Mouse (Mus musculus): ENCODE results near the gene Itga9.

Gene Itga9

DNA sequence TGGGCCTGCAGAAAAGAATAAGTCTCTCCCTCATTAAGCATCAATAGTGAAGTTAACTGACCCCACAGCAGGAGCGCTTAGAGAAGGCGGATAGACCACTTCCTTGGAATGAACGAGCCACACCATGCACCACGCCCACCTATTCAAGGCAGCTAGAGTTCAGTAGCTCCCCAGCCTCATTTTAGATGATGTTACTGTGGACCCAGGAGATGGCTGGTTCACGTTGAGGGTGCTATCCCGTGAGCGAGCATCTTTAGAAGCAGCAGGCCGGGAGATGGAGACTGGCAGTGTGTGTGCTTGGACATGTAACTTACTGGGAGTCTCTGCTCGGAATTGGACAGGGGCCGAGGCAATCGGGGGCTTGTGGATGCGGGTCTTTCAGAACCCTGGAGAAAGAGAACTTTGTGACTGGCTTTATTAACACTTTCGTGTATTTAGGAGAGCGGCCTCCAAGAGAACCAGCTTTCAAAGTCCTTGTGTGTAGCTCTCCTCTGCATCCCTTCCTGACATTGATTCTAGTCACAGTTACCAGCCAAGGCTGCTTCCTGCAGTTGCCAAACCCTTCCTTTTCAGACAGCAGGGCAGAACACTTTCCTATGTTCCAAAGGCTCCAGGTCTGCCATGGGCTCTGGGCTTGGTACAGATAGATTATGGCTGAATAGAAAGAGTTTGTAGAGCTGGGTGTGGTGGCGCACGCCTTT is 1.4 kb downstream of the Itga9 start:
- no peak for DNase-seq (ENCODE audit: low spot score)

DNA sequence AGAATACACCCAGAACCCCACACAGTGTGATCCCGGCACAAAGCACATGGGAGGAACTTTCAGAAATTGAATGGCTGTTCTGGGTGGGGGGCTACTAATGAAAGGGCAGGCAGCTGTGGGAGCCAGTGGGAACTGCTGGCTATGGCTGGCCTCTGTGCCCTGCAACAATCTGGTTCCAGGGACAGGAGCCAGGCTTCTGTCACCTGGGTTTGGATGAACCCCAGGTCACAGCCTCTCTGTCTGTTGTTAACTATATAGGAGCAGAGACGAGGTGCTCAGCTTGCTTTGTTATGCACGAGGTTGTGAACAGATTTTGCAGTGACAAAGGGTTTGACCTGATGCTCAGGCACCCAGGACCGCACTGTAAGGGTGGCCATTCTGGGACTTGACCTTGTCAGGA is 2.1 kb downstream of the Itga9 start:
- DNase-seq (ENCODE audit: low spot score) = no peak

DNA sequence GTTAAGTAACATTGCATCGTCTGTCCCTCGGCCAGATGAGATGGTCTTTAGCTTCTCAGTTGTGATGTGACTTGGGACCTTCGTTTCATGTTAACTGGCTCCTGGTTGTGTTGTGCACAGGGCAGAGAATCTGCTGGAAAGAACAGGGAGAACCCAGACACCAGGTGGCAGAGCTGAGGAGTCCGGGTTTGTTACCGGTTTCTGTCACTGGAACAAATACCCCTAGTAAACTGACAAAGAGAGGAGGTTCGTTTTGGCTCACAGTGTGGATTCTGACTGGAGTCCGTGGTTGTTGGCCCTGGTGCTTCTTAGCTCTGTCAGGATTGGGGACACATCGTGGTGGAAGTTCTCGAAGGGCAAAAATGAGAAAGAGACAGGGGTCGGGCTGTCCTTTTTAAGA is 3.6 kb downstream of the Itga9 start:
- DNase-seq (ENCODE audit: low spot score) = no peak

DNA sequence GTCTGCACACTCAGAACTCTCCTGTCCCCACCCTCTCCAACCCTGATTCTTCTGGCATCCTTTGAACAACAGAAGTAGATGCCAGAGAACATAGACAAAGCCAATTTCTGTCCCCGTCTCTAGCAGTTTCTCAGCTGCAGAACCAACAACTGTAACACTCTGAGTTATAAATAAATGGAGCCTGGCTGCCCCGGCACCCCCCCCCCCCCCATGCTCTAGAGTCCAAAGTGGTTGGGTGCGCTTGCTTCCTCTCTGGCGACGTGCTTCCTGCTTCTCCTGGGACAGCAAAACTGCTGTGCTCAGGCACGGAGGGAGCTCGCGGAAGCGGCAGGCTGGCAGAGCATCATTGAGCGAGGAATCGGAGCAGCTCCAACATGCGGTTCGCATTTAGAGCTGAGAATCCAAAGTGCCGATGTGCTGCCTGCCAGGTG is 4.6 kb downstream of the Itga9 start:
- no peak for DNase-seq (ENCODE audit: low spot score)

DNA sequence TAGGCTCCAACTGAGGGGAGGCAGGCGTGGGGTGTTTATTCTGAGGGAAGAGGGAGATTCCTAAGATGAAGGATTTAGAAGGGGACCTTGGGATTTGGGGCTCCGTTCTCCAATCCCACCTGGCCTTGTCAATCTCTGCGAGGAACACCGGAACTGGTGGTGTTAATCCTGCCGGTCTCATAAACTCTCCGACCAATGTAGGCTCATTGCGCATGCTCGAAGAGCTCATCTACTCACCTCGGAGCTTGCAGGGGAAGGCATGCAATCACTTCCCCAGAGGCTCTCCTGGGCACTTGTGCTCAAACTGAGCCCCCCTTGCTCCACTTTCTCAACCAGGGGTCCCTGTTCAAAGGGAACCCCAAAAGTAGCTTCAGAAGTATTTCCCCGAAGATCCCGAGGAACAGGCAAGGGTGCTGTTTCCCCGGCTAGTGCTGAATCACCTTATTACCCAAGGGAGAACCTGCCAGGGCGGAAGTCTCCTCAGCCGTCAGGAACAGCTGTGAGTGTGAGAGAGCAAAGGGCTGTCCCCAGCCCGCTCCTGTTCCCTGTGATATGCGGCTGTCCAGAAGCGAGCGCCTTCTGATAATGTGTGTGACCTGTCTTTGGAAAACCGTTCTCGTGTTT is 5.6 kb downstream of the Itga9 start:
- DNase-seq (ENCODE audit: low spot score) = no peak

DNA sequence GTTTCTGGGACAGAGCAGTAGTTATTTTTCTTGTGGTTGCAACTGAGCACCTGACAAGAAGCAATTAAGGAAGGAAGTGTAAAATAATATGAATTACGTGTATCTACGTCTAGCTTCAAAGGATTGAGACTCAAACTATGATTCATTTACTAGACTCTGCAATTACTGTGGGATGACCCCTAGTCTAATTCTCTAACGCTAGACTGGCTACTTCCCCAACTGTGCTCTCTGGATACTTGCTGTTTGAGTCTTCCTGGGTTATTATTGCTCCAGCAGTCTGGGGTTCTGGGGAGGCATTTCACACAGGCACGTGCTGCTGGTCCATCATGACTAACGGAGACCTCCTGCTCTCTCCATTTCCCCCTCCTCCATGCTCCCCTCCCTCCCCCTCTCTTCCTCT is 10.7 kb downstream of the Itga9 start:
- DNase-seq (ENCODE audit: low spot score) = no peak

DNA sequence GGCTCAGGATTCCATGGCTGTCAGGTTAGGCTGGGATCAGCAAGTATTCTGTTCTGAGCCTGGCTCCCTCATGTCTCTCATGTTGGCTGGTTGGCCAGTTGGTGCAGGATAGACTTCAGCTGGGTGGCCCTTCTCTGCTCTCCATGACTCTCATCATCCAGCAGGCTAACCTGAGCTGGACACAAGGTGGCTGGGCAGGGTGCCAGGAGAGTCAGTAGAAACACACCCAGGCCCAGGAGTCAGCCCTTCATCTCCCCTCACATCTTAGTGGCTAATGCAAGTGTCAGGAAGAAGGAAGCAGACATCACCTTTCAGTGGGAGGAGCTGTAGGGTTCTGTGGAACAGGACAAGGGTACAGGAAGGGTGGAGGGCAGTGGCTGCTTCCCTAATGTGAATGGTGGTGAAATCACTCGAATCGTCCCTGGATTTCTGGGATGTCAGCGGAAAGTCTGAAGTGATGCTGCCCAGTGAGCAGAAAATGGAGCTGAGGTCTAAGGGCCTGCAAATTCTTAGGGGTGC is 12.3 kb downstream of the Itga9 start:
- DNase-seq (ENCODE audit: low spot score) = no peak

DNA sequence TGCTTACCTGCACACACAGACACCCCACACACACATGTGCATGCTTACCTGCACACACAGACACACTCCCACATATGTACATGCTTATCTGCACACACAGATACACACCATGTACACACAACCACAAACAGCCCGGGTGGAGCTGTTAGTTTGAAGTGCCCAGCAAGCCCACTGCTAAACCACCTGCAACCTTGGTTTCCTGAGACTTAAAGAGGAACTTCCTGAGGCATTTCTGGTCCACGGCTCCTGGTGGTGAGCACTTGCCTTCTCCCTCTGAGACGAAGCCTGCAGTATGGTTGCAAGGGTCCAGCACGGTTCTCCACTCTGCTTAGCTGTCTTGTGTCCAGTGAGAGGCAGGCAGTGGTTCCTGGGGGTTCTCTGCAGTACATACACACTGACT is 14.3 kb downstream of the Itga9 start:
- no peak for DNase-seq (ENCODE audit: low spot score)

DNA sequence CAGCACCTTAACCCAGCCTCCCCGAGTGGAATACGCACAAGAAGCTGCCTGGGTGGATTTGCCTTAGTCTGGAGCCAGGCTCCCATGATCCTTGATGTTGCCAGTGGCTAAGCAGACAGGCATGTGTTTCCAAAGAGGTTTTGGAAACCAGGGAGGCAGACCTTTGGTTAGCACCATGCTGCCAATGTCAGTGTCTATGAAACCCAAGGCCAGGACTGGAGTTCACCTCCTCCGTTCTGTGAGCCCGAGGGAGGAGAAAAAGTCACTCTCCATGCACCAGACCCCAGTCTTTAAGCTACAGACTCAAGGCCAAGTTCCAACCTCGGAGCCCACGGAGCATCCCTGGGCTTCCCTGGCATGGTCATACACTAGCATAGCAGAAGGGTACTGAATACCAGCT is 15.2 kb downstream of the Itga9 start:
- DNase-seq (ENCODE audit: low spot score) = no peak

DNA sequence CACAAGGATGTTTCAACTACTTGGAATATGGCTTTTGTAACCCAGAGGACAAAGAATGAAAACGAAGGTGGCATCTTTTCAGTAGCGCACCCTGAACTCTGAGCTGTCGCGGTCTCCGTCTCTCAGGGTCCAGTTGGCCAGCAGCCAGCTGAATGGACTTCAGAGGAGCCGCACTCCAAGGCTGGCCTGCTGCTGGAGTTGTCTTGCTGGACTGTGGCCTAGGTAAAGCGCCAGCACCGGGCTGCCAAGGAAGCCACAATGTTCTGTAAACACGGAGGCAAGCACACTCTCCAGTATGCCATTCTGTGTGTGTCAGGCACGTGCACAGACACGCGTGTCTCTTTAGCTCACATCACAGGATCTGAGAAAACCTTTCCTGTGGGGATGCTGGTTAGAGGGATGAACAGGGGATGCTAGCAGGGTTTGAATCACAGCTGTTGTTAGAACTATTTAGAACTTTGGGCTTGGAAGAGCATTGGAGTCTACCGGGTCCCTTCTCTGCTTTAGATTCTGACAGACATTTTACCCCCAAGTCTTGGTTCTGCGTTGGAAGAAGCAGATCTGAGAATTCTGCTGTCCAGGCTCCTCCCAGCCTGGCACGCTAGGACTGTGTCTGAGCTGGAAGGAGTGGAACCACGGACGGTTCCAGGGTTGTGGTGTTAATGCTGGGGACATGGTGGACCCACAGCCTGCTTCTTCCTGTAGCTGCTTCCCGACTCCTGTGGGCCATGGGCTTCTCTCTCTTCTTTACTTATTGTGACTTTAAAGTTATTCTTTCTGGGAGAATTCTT is 16.1 kb downstream of the Itga9 start:
- DNase-seq (ENCODE audit: low spot score) = no peak

DNA sequence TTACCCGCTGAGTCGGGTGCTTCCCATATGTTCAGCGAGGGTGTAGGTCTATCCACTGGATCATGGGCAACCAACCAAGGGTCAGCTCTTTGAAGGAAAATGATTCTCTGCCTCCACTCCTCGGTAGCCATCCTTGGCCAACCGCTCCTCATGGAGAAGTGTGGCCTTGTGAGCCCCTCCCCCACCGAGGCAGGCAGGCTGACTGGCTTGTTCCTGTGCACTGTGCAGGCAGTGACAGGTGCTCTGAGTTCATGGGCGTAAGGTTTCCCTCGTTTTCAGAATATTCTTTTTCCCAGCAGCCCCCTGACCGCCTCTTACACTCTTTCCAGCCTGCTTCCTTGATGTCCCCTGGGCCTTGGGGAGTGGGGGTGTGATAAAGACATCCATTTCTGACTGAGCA is 17.0 kb downstream of the Itga9 start:
- no peak for DNase-seq (ENCODE audit: low spot score)

DNA sequence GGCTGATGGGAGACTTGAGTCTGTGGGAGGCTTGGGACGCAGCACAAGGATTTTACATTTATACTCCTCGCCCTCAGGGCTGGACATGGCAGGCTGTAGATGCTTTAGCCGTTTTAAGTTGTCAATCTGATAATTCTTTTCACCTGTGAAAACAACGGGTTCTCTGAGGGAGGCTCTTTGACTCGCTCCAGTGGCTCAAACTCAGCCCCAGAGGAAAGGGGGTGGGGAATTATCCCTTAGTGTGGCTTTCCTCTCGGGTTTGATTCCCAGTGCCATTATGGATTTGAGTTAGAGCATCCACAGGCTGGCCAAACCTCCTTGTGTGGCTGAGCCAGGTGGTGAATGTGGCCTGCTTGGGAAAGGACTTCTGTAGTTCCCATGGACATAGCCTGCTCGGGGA is 17.7 kb downstream of the Itga9 start:
- DNase-seq (ENCODE audit: low spot score) = no peak

DNA sequence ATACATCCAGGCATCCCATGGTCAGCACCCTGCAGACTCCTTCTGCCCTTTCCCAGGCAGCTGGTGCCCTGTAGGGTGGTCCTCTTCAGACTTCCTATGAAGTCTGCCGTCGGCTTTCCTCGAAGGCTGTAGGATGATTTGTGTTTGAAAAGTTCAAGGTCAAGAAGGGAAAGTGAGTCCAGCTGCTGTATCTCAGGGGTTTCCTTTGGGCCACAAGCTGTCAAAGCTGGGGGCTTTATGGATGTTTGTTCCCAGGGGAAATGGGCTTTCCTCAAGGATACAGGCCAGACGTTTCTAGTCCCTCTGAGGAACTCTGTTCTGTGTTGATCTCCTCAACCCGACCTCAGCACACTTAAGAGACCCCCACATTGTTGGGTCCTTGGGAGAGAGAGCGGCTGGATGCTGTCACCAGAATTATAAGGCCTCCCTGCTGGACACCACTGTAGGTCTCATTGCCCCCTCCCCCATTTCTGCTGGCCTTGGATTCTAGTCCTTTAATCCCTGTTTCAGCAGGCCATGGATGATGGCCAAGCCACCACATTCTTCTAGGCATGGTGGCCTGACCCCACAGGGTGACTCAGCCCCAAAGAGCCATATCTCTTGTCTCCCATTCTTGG is 23.4 kb downstream of the Itga9 start:
- no peak for DNase-seq (ENCODE audit: low spot score)

DNA sequence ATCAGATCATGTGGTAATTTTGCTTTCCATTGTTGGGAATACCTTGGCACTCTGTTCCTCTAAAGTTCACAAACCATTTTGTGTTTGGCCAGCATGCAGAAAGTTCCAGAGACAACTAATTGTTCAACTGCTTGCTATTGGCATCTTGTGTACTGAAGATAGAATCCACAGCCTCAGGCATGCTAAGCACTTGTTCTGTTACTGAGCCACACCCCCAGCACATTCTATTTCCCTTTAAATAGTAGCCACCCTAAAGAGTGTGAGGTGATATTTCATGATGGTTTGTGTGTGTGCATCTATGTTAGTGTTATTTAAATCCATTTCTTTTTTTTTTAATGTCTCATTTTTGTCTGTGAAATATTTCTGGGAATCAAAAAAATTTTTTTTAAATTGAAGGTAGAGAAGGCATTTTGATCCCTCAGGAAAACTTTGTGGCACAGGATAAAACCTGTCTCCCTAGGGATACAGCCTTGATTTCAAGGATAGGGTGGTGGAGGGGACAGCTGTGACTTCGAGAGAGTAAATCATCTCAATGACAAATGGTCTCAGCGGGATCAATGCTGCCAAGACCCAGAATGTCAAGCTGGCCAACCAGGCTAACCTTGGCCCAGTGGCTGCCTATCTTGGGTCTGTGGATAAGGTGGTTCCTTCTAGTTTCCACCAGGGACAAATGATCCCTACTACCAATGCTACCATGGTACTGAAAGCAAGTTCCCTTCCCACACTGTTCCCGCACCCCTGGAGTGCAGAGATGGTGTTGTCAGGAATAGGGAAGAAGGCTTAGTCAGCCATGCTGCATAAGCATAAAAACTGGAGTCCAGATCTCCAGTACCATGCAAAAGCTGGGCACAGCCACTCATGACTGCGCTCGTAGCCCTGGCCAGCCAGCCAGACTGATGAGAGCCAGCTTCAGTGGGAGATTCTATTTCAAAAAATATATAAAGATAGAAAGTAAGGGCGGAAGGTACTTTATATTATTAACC is 25.6 kb downstream of the Itga9 start:
- DNase-seq (ENCODE audit: low spot score) = no peak

DNA sequence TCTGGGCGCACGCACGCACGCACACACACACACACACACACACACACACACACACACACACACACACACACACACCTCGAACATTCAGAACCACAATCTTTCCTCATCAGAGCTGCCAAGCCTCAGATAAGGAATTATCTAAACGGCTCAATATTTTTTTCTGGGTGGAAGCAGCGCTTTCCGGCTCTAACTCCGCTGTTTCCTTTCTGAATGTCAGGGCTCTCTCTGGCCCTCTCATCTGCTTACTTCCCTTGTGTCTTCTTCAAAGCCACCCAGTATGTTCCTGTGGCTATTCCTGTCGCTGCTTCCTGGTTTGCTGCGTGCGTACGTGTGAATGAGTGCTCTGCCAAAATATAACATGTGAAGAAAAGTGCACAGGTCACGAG is 26.3 kb downstream of the Itga9 start:
- no peak for DNase-seq (ENCODE audit: low spot score)

DNA sequence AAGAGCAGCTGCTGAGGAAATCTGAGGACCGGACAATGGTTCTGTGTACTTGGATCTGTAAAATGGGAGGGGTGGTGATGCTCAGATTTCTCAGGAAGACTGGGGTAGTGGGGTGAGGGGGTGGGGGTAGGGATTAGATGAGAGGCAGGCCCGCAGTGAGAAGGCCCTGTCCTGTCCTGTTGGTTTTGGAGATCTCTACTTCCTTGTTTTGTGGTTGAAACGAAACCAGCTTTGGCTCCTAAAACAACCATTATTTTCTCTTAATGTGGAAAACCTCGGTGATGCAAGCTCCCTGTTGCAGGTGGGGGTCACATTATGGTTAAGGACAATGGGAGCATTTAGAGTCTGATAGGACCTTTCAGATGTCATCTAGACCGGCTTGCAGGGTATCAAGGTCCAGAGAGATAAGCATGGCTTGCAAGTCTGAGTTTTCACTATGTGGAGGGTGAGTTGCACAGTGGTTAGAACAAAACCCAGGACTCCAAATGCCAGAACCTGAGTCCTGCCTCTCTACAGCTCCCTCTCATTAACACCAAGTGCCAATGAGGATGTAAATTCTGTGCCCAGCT is 32.2 kb downstream of the Itga9 start:
- DNase-seq (ENCODE audit: low spot score) = no peak

DNA sequence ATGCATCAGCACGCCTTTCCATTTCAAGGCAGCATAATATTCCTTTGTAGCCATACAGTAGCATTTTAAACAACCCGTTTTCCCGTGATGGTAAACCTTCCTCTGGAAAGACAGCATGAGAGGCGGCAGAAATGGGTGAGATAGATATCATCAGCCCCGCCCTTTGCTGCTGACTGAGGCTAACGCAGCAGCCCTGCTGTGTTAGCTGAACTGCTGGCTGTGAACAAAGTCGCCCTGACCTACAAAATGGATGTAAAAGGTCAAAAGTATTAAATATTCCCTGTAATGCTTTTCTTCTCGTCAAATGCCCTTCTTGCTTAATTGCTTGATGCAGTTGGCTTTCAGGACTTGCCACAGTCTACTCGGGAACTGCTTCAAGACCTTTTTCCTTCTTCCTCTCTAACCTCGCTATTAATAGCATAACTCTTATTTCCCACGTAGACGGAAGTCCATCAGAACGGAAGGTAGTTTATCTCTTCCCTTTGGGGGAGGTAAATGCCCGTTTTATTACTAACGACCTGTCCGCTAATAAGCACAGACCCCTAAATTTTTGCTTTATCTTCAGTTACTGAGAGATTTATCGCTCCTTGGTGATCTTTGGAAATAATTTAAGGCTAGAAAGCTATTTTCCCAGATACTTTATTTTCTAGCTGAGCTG is 39.3 kb downstream of the Itga9 start:
- DNase-seq (ENCODE audit: low spot score) = no peak

DNA sequence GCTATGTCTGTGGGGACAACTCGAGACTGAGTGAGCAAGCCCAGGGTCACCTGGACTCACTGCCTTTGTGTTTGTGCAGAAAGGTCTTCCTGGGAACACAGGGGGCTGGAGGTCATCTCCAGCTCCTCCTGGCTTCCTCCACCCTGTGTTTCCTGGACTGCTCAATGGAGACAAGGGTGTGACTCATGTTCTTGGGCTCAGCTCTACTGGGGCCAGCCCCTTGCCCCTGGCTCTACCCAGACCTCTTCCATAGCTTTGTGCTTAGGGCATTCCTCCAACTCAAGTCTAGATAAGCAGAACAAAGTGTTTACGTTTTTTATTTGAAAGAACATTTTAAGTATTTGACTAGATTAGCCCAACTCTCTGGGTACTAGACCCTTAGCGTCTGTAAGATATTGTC is 41.0 kb downstream of the Itga9 start:
- DNase-seq (ENCODE audit: low spot score) = no peak

DNA sequence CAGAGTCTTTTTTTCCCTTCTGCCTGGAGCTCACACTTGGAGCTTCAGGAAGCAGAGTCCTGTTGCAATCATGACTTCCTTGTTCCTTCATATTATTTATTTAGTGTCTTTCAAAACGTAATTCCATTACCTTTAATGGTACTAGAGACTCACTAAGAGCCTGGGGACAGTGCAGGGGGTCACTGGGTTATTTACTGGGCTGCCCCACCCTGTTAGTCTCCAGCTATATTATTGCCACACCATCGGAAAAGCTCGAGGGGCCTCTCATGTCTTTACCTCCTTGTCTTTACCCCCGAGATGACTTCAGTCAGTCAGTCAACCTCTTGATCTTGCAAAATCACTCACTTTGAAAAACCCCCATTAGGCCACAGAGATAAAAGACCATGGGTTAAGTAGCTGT is 44.5 kb downstream of the Itga9 start:
- DNase-seq (ENCODE audit: low spot score) = no peak

DNA sequence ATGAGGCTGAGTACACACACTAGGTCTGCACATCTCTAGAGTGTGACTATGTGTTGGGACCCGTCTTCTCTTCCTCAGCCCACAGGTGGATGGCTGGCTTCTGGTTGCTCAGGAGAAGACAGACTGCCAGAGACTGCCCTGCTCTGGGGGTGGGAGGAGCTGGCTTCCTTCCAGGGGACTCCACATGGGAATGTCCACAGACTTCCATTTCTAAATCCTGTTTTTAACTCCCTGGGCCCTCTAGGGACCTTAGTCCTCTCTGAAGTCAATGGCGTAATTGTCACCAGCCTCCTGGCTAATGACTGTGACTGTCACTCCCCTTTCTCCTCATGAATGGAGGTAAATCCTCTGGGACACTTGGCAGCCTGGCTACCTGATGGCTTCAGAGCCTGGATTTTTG is 45.4 kb downstream of the Itga9 start:
- DNase-seq (ENCODE audit: low spot score) = no peak

DNA sequence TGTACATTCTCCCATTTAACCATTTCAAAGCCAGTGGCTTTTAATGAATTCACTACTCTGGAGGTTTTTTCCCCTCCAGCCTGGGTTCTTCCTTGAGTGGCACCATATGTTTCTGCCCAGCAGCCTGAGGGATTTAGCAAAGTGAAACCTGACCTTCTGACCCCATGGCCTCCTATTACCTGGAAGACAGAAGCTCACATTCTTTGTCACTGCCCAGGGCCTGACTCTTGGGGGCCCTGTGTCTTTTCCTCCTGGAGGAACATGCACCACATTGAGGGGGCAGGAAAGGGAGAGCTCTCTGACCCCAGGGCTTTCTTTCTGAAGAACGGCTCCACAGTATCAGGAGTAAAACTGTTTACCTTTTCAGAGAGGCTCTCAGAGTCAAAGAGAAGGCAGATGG is 46.9 kb downstream of the Itga9 start:
- no peak for DNase-seq (ENCODE audit: low spot score)

All from layer of hippocampus, adult 9-10 months (tissue).